Mouse (Mus musculus) kidney, embryonic 15.5 days (tissue): ENCODE measurements around the gene Repin1. TPM values are rescaled to one million over a fixed set of nuclear protein-coding genes. Genes with fewer than 3 reads are reported as not detected.

ENCODE experiments used
- ATAC-seq: fragments of 200-750 bp; cut with Nextera tagmentation; replicated peaks from 2 replicates; pipeline ENCODE4 v1.8.0; 2017; ENCODE audit warnings: moderate TSS enrichment; ENCODE audit not compliant: low FRiP score
- H3K27ac ChIP-seq: fragments of 300-500 bp; sonication (generic); 2 replicates; pipeline ENCODE4 v1.5.1; 2015; ENCODE audit warnings: mild to moderate bottlenecking, inconsistent platforms
- H3K27me3 ChIP-seq: fragments of 300-500 bp; sonication (generic); 2 replicates; pipeline ENCODE4 v1.6.1; 2015; ENCODE audit warnings: inconsistent platforms
- H3K36me3 ChIP-seq: fragments of 300-500 bp; sonication (generic); 2 replicates; pipeline ENCODE4 v1.6.1; 2015; ENCODE audit warnings: inconsistent platforms
- H3K4me1 ChIP-seq: fragments of 300-500 bp; sonication (generic); 2 replicates; pipeline ENCODE4 v1.6.1; 2015; ENCODE audit warnings: inconsistent platforms
- H3K4me2 ChIP-seq: fragments of 300-500 bp; sonication (generic); 2 replicates; pipeline ENCODE4 v1.6.1; 2015; ENCODE audit warnings: moderate library complexity, mild to moderate bottlenecking, inconsistent platforms
- H3K4me3 ChIP-seq: fragments of 300-500 bp; sonication (generic); replicated peaks from 2 replicates; pipeline ENCODE4 v1.5.1; 2015; ENCODE audit warnings: mild to moderate bottlenecking, inconsistent platforms
- H3K9ac ChIP-seq: fragments of 300-500 bp; sonication (generic); 2 replicates; pipeline ENCODE4 v1.6.1; 2015; ENCODE audit warnings: mild to moderate bottlenecking, inconsistent platforms
- H3K9me3 ChIP-seq: fragments of 300-500 bp; sonication (generic); replicated peaks from 2 replicates; pipeline ENCODE4 v1.6.1; 2016; ENCODE audit warnings: inconsistent platforms
- WGBS: fragments of 180-500 bp; shearing (Covaris S2); methylation state at CpG from one replicate; pipeline ENCODE4 v1.1.7; 2015; ENCODE audit warnings: mixed read lengths; 5-methylcytosine and 5-hydroxymethylcytosine counted together
- polyA plus RNA-seq: library from polyadenylated mRNA; unstranded; fragments of >200 nt; fragmentation: Nextera tagmentation; extraction: Ambion mirVana; gene quantifications from 2 replicates; pipeline ENCODE4 v1.2.1, GENCODE M21; 2015

Gene Repin1
- polyA plus RNA-seq, 1 experiment from 2014 or later = 47.3 TPM

DNA sequence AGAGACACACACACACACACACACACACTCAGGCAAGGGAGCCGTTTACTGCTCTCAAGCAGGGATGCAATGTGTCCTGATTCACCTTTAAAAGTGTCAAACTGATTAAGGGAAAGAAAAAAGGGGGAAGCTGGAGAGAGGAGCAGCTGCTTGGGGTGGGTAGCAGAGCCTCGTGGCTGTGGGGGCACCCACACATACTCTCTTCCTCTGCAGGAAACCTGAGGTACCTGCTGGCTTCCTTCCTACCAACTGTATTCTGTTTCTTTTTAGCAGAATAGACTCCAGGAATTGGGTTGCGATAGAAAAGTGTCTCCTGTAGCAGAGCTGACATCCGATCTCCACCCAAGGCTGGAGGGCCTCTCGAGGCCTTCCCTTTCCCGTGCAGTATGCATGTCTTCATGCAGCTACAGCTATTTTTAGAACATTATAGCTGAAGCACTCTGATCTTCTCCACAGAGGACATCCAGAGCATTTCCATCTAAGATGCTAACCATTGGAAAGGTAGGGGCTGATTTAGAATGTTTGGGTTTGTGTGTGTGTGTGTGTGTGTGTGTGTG lies 4.4 kb upstream of the Repin1 start, which contains the start of gene Gm45021:
Gm45021 (plus strand) TSS at position 417 of the 557 bp plus-strand sequence.
- H3K4me1 ChIP-seq = peaks cover 26% of the 10 kb centered on the region
- ATAC-seq = no peak
- H3K36me3 ChIP-seq = no peaks in the 10 kb centered on the region
- no peak within 1 kb of the TSS for H3K4me3 ChIP-seq
- H3K27ac ChIP-seq = peak within 1 kb of the TSS; percentile 51; the same call in 1 of the 2 replicates
- no peak within 1 kb of the TSS for H3K9ac ChIP-seq
- no peak within 1 kb of the TSS for H3K4me2 ChIP-seq
- H3K27me3 ChIP-seq = no peaks in the 10 kb centered on the region
- 14% methylated on average over 6 of the region's 6 CpGs for WGBS
- no peaks in the 10 kb centered on the region for H3K9me3 ChIP-seq

DNA sequence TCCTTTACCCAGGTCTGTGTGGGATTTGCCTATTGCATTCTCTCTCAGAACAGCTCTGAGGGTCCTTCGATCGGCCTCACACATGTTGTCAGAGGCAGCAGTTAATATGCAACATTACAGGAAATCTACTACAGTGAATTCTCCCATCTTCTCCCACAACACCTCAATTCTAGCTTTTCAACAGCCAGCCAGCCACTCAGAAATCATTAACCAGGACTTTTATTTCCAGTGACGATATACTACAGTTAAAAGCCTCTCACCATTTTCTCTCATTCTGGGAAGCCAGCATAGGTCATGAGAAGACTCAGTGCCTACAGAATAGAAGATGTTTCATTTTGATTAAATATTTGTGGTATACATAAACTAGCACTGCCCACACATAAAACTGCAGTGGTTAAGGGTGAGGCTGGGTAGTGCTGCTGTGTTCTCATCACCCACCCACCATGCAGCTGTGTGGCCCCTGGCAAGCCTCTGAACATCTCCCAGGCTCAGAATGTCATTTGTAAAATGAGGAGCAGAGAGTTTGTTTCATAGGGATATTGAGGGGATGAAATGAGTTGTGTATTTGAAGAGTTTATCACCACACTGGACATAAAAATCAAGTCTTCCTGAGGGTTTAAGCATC lies 2.4 kb upstream of the Repin1 start:
- H3K27me3 ChIP-seq = no peaks in the 10 kb centered on the region
- H3K4me3 ChIP-seq = no peak overlapping the region
- no peak overlapping the region for H3K4me2 ChIP-seq
- H3K9me3 ChIP-seq = peaks cover 10% of the 10 kb centered on the region
- peaks cover 14% of the 10 kb centered on the region for H3K36me3 ChIP-seq
- peaks cover 40% of the 10 kb centered on the region for H3K4me1 ChIP-seq
- no peak overlapping the region for H3K9ac ChIP-seq
- ATAC-seq = no peak
- peak overlapping the region; percentile 41; the same call in 1 of the 2 replicates for H3K27ac ChIP-seq
- 60% methylated on average over 3 of the region's 3 CpGs for WGBS

DNA sequence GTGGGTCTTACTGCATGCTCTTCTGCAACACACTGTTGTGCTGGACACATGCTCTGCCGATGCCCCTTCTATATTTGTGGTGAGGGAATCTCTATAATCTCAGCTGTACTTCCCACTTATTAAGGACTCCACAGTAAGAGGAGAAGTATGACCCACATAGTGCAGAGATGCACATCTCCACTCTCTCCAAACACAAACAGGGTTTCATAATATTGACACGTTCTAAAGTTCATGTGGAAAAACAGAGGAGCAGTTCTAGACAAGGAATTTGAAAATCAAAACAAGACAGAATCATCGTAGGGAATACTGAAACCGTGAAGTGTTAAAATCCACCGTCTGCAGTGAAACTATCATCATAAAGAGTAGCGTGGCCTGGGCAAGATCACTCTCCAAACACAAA lies 1.8 kb upstream of the Repin1 start:
- H3K27me3 ChIP-seq = no peaks in the 10 kb centered on the region
- no peak overlapping the region for H3K9ac ChIP-seq
- ATAC-seq = no peak
- WGBS = 89% methylated on average over 6 of the region's 6 CpGs
- no peak overlapping the region for H3K4me2 ChIP-seq
- H3K36me3 ChIP-seq = peaks cover 19% of the 10 kb centered on the region
- peaks cover 40% of the 10 kb centered on the region for H3K4me1 ChIP-seq
- no peak overlapping the region for H3K4me3 ChIP-seq
- no peak overlapping the region for H3K27ac ChIP-seq
- H3K9me3 ChIP-seq = peaks cover 15% of the 10 kb centered on the region

DNA sequence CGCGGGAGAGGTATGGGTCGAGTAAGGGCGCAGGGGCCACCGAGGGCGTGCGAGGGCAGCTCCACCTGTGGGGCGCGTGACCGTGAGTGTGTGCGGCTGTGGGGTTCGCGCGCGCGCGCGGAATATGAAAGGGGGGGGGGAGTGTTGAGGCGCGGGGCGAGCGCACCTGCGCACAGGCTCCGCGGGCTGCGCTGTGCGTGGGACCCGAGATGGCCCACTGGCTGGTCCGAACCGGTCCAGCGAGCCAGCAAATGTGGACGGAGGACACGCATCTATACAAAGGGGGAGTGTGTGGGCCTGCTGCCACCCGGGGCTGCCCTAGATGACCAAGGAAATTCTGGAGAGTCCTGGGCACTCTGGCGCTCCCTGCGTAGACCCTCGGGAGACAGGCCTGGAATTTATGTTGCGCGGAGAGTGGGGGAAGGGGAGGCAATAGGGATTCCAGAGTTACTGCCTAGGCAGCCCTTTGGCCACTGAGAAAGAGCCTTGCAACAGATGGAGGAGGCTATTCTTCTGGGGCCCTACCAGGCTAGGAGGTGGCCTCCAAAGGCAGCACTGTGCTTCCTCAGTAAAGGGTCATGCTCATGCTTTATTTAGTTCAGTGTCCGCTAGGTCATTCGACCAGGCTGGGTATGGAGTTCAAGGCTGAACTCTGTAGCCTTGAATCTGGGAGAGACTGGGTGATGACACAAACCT lies 508 bp downstream of the Repin1 start:
- Histone ChIP-seq H3K9me3 (peaks cover 29% of the 10 kb centered on the region), H3K27me3 (no peaks in the 10 kb centered on the region), H3K36me3 (peaks cover 42% of the 10 kb centered on the region), H3K27ac (peak overlapping the region; percentile 94), H3K4me3 (peak overlapping the region; percentile 81), H3K4me1 (peaks cover 37% of the 10 kb centered on the region), H3K4me2 (peak overlapping the region; percentile 81), H3K9ac (peak overlapping the region; percentile 82)
- ATAC-seq = peak; percentile 73
- 1% methylated on average over 40 of the region's 41 CpGs for WGBS

DNA sequence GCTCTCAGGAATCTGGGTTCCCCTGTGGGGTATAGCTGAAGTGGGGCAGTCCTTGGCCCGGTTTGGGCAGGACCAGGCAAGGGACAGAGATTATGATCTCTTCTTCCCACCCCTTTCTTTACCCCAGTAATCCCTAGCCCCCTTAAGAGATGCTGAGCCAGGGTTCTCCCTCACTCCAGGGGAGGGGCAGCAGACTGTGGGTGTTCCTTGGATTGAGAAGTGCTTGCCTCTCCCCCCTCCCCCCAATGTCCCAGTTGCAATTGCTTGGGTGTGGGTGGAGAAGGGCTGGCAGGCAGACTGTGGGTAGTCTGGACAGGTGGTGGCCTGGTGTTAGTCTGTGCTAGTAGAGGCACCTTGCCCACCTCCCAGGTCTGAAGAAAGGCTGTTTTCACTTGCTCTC lies 1.6 kb downstream of the Repin1 start:
- Histone ChIP-seq H3K4me2 (peak overlapping the region; percentile 81), H3K4me1 (peaks cover 27% of the 10 kb centered on the region), H3K27ac (no peak overlapping the region), H3K27me3 (no peaks in the 10 kb centered on the region), H3K9ac (peak overlapping the region; percentile 82), H3K4me3 (peak overlapping the region; percentile 81), H3K9me3 (peaks cover 29% of the 10 kb centered on the region), H3K36me3 (peaks cover 53% of the 10 kb centered on the region)
- ATAC-seq = no peak
- WGBS = 60% methylated on average over 1 of the region's 1 CpGs

DNA sequence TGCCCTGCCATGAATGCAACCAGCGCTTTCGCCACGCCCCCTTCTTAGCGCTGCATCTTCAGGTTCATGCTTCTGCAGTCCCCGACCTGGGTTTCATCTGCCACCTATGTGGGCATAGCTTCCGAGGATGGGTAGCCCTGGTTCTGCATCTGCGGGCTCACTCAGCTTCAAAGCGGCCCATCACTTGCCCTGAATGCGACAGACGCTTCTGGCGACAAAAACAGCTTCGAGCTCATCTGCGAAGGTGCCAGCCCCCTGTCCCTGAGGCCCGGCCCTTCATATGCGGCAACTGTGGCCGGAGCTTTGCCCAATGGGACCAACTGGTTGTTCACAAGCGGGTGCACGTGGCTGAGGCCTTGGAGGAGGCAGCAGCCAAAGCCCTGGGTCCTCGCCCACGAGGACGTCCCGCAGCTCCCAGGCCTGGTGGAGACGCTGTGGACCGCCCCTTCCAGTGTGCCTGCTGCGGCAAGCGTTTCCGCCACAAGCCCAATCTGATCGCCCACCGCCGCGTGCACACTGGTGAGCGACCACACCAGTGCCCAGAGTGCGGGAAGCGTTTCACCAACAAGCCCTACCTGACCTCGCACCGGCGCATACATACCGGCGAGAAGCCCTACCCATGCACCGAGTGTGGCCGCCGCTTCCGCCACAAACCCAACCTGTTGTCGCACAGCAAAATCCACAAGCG lies 3.0 kb downstream of the Repin1 start:
- peaks cover 57% of the 10 kb centered on the region for H3K36me3 ChIP-seq
- 98% methylated on average over 45 of the region's 45 CpGs for WGBS

DNA sequence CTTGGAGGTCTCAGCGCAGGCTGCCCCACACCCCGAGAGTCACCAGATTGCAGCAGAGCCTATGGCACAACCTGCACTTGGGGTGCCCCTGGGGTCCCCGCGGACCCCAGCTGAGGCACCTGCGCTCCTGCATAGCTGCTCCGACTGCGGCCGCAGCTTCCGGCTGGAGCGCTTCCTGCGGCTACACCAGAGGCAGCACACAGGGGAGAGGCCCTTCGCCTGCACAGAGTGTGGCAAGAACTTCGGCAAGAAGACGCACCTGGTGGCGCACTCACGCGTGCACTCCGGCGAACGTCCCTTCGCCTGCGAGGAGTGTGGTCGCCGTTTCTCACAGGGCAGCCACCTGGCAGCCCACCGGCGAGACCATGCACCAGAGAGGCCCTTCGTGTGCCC lies 3.5 kb downstream of the Repin1 start:
- H3K27me3 ChIP-seq = no peaks in the 10 kb centered on the region
- no peak overlapping the region for H3K9ac ChIP-seq
- no peak overlapping the region for H3K4me3 ChIP-seq
- no peak overlapping the region for H3K4me2 ChIP-seq
- H3K9me3 ChIP-seq = peaks cover 29% of the 10 kb centered on the region
- peaks cover 57% of the 10 kb centered on the region for H3K36me3 ChIP-seq
- H3K4me1 ChIP-seq = peaks cover 29% of the 10 kb centered on the region
- WGBS = 96% methylated on average over 27 of the region's 27 CpGs
- no peak for ATAC-seq
- H3K27ac ChIP-seq = no peak overlapping the region

More for the DNA sequence above, 3.0 kb downstream of the Repin1 start:
- Histone ChIP-seq H3K9ac (no peak overlapping the region), H3K27me3 (no peaks in the 10 kb centered on the region), H3K27ac (no peak overlapping the region), H3K4me3 (no peak overlapping the region), H3K4me2 (no peak overlapping the region), H3K9me3 (peaks cover 29% of the 10 kb centered on the region), H3K4me1 (peaks cover 29% of the 10 kb centered on the region)
- no peak for ATAC-seq

DNA sequence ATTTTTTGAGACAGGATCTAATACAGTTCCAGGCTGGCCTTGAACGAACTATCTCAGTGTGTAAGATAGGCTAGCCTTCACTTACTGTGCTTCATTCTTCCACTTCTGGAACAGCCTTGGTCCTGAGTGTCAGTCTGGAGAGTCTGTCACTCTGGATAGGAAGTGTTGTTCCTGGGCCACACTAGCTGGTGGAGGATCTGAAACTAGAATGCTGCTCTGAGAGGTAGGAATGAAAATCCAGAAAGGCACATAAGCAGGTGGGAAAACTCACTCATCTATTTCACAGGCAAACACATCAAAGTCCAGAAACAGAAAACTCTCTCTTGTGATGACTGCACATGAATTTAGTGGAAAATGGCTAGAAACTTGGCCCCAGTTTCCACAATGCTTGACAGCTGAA lies 6.9 kb downstream of the Repin1 start:
- Histone ChIP-seq H3K9me3 (peaks cover 26% of the 10 kb centered on the region), H3K4me1 (peaks cover 18% of the 10 kb centered on the region), H3K27me3 (no peaks in the 10 kb centered on the region), H3K9ac (no peak overlapping the region), H3K4me2 (no peak overlapping the region), H3K4me3 (no peak overlapping the region), H3K36me3 (peaks cover 57% of the 10 kb centered on the region), H3K27ac (peak overlapping the region; percentile 91)
- 90% methylated on average over 1 of the region's 1 CpGs for WGBS
- ATAC-seq = no peak

DNA sequence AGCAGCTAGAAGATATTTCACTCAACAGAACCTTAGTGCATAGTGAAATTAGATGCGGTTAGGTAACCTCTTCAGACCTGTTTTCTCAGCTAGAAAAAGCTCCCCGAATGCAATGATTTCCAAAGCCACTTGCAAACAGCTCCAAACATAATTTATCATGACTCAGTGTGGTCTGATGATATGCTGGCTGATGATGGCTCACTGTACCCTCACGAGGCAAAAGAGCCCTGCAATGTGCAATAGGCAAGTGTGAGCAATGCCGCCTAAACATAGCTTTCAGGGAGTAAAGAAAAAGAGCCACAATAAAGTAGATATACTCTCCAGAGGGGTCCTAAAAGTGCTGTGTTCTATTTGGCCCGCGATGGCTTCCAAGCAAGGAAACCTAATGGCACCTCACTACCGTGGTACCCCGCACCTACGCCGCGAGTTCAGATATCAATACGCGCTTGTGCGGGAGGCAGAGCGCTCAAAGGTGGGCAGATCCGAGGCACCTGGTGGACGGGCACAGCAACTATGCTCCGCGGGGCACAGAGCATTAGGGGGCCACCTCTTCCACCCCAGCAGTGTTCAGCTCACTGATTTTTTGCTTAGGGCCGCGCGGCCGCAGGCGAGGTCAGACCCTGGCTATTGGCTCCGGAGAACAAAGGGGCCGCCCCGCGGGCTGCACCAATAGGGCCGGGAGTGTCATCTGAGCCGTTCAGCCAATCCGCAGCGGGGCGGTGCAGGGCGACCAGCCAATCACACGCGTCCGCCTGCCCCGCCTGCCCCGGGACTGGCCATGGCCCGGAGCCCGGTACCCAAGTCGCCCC lies 7.8 kb downstream of the Repin1 start, which contains the start of gene Zfp775:
Zfp775 (plus strand) TSS at position 793 of the 809 bp plus-strand sequence.
- H3K9me3 ChIP-seq = peaks cover 17% of the 10 kb centered on the region
- H3K27me3 ChIP-seq = no peaks in the 10 kb centered on the region
- H3K36me3 ChIP-seq = peaks cover 48% of the 10 kb centered on the region
- H3K4me2 ChIP-seq = peak within 1 kb of the TSS; percentile 87
- ATAC-seq = peak; percentile 99
- H3K27ac ChIP-seq = peak within 1 kb of the TSS; percentile 91
- peak within 1 kb of the TSS; percentile 70 for H3K9ac ChIP-seq
- peak within 1 kb of the TSS; percentile 65 for H3K4me3 ChIP-seq
- H3K4me1 ChIP-seq = peaks cover 17% of the 10 kb centered on the region
- WGBS = 4% methylated on average over 33 of the region's 42 CpGs

DNA sequence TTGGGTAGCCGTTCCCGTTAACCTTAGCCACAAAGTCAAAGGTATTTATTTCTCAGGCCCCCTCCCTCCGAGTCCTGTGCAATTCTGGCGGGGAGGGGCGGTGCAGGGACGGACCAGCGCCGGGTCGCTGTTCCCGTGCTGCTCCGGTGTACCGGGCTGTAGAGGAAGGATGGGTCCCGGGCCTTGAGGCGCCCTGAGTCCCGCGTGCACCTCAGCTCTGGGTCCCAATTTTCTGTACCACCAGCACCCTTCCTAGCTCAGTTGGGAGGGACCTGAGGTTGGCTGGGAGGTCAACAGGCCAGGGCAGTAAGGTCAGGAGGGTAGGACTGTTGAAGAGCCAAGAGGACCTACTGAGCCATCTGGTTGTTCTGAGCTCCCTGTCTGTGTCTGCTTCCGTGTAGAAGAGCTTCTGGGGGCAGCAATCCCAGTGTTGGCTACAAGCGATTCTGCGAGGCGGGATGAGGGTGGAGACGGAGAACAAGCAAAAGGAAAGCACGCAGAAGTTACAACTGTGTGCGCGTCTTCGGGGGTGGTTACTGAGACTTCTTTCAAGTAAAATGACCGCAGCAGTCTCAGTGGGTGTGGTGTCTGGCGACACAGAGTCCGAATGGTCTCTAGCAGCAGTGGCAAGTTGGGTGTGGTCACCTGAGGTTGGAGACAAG lies 8.5 kb downstream of the Repin1 start:
- 1% methylated on average over 28 of the region's 28 CpGs for WGBS
- ATAC-seq = peak; percentile 80
- no peaks in the 10 kb centered on the region for H3K27me3 ChIP-seq
- H3K27ac ChIP-seq = peak overlapping the region; percentile 65
- peaks cover 17% of the 10 kb centered on the region for H3K4me1 ChIP-seq
- H3K4me3 ChIP-seq = peak overlapping the region; percentile 65
- H3K36me3 ChIP-seq = peaks cover 41% of the 10 kb centered on the region
- peak overlapping the region; percentile 70 for H3K9ac ChIP-seq
- peaks cover 10% of the 10 kb centered on the region for H3K9me3 ChIP-seq
- H3K4me2 ChIP-seq = peak overlapping the region; percentile 87

DNA sequence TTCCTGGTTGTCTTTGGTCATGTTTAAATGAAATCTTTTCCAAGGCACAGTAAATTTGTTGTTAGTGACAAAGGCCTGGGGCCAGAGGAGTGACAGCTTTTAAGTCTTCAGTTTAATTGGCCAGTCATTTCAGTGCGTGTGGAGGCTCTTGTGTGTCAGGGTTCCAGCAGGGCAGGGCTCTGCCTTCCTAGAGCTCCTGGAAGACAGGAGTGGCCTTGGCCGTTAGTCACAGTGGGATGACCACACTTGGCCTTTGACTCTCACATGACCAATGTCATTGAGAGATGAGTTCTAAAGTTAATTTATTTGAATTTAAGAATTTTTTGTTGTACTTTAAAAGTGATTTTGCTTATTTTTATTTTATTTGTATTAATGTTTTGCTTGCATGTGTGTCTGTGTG lies 14.4 kb downstream of the Repin1 start:
- ATAC-seq = no peak
- H3K4me2 ChIP-seq = no peak overlapping the region
- 52% methylated on average over 2 of the region's 2 CpGs for WGBS
- no peaks in the 10 kb centered on the region for H3K27me3 ChIP-seq
- no peak overlapping the region for H3K4me3 ChIP-seq
- no peak overlapping the region for H3K27ac ChIP-seq
- H3K36me3 ChIP-seq = peaks cover 8% of the 10 kb centered on the region; the same call in 1 of the 2 replicates
- H3K9ac ChIP-seq = no peak overlapping the region
- H3K9me3 ChIP-seq = no peaks in the 10 kb centered on the region
- H3K4me1 ChIP-seq = no peaks in the 10 kb centered on the region
